Mouse (Mus musculus) heart, adult 11 months (tissue): ENCODE measurements around the gene Eml2.
A peak's percentile ranks its signal among the peaks of the same experiment; 100 is the strongest.

Source experiments
- DNase-seq: peaks from one replicate; pipeline ENCODE4 v3.0.0; 2022

Eml2 gene

GRCm38 (mm10) chr7:19175708-19176515 lies at the start of gene Eml2:
Gene Eml2, plus strand, starts transcription at chr7:19176421.
- DNase-seq, result peak; percentile 89

DNA sequence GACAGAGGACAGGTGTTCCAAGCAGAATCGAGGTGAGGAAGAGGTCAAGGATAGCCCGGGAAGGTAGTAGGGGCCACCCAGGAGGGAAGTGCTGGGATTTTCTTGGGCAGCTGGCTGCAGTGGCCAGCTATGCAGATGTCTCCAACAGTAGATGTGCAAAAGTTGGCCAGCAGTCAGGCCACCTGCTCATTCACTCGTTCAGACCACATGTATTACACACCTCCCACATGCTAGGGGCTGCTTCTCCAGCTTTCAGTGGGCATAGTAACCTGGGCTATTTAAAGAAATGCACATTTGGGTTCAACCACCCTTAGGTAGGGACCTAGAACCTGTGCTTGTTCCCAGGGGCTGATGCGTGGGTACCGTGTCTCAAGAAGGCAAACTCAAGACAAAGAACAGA lies 48.5 kb upstream of the Eml2 start:
- no peak for DNase-seq

DNA sequence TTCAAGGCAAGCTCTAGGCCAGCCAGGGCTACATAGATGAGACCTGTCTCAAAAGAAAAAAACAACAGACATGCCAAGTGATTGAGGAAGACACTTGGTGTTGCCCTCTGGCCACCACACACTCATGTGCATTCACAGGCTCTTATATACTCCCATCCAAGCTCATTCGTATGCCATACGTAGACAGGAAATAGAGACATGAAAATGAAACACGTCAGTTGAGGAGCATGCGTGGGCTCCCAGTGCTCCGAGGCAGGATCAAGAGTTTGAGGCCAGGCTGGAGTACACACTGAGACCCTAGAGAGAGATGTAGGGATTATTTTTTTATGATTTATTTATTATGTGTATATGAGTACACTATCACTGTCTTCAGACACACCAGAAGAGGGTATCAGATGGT lies 46.8 kb upstream of the Eml2 start:
- DNase-seq, result no peak

GRCm38 (mm10) chr7:19130657-19131056 lies 45.6 kb upstream of the Eml2 start:
- DNase-seq, result no peak

DNA sequence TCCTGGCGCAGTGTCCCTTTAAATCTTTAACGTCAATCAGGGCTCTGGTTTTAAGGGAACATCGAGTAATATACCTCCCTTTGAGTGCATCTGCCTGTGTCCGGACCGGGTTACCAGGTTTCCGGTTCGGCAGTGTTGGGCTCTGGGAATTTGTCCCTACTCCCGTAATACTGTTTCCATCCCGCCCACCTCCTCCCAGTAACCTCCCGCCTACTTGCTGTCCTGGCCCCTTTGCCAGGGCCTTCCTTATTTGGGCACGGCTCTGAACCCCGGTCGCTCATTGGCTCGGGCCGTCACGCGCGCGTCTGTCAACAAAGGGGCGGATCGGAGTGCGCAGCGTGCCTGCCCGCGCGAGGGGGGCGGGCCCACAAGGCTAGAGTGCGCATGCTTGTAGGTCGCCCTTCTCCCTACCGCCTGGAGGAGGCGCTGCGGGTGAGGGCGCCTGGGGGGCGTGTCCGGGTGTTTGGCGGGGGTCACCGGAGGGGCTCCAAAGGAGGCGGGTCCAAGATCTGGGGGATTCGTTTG lies 44.8 kb upstream of the Eml2 start:
- DNase-seq, result peak; percentile 100

DNA sequence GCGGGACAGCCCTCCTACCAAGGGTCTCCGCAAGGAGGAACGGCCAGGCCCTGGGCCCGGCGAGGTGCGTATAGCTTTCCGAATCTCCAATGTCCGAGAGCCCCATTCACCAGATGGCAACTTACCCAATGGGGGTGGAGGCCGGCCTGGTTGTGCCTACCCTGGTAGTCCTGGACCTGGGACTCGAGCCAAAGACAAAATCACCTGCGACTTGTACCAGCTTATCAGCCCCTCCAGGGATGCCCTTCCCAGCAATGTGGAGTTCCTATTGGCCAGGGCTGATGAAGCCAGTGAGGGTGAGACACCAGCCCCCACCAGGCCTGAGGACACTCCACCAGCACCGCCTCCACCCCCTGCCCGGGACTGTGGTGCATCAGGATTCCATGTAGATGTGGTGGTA lies 40.1 kb upstream of the Eml2 start:
- peak; percentile 92 for DNase-seq

DNA sequence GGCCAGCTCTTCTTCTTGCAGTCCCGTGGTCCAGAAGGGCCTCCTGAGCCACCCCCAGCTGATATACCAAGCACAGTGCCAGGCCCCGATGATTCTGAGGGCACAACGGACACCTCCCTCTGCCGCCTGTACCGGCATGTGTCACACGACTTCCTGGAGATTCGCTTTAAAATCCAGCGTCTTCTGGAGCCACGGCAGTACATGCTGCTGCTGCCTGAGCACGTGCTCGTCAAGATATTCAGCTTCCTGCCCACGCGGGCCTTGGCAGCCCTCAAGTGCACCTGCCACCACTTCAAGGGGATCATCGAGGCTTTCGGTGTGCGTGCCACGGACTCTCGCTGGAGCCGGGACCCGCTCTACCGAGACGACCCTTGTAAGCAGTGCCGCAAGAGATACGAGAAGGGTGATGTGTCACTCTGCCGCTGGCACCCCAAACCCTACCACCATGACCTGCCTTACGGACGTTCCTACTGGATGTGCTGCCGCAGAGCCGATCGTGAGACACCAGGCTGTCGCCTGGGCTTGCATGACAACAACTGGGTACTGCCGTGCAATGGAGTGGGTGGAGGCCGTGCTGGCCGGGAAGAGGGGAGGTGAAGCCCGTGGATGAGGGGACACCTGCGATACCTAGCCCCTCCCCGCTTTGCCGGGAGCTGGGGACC lies 39.4 kb upstream of the Eml2 start:
- peak; percentile 94 for DNase-seq

- peak; percentile 90 for DNase-seq
Measured at GRCm38 (mm10) chr7:19137380-19137779, 38.8 kb upstream of the Eml2 start.

GRCm38 (mm10) chr7:19146793-19147192 lies 29.4 kb upstream of the Eml2 start:
- peak; percentile 91 for DNase-seq

DNA sequence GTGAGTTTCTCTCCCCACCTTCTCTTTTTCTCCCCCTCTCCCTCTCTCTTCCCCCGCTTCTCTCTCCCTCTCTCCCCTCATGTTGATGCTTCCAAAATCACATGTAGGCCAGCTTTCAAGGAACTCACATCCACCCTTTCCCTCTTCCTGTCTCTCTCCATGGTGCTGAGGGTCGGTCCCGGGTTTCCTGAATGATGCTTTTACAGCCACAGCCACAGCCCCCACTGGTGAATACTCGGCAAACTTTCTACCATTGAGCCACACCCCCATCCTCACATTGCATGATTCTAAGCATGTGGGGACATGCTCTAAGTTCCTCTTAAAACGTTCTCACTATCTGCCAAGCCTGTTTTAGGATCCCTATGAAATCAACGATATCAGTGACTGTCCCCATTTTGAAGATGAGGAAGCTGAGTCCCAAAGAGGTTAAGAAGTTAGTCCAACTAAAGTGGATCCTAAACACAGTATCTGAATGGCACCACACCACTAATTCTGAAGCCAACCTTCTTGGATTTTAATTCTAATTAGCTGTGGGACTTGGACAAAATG lies 28.6 kb upstream of the Eml2 start:
- DNase-seq, result no peak

GRCm38 (mm10) chr7:19148180-19148874 lies 27.9 kb upstream of the Eml2 start:
- DNase-seq, result peak; percentile 87

DNA sequence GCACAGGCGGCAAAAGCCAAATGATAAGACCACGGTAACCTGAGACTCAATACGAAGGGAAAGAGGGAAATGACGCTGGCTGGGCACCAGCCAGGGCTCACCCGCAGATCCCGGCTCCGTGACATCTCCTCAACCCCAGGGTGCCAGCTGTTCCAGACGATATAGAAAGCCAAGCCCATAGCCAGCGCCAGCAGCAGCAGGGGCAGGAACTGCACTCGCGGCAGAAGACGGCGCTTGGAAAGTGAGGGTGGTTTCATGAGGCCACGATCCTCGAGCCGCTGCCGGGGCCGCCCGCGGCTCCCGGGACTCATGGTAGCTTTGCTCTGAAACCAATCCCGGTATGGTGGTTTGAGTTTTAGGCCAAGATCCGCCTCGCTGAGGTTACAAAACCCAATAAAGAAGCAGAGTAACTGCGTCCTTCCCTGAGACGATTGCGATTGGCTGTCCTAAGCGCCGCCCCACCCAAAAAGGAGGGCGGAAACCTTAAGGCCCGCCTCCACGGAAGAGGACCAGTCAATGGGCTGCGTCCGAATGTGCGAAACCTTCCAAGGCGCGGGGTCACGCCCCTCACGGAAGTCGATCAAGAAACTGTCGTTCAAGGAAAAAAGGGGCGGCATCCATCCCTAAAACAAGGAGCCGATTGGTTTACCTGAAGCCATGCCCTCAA lies 27.2 kb upstream of the Eml2 start, which contains the start of gene Qpctl:
Qpctl (minus strand) TSS at position 417 of the 667 bp plus-strand sequence.
- peak; percentile 100 for DNase-seq

GRCm38 (mm10) chr7:19149626-19150025 lies 26.6 kb upstream of the Eml2 start, which contains the start of gene Snrpd2:
Gene Snrpd2, plus strand, starts transcription at chr7:19149722.
- DNase-seq, result peak; percentile 99

DNA sequence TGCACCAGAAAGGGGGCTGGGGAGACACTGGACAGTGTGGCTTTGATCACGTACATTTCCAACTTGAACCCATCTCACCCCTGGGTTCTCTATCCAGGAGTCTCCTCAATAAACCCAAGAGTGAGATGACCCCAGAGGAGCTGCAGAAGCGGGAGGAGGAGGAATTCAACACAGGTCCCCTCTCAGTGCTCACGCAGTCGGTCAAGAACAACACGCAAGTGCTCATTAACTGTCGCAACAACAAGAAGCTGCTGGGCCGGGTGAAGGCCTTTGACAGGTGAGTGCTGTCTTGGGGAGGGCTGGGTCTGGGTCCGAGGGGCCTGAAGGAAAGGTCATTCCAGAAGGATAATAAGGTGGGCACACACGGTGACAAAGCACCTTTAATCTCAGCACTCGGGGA lies 25.1 kb upstream of the Eml2 start:
- peak; percentile 92 for DNase-seq

GRCm38 (mm10) chr7:19154796-19155195 lies 21.4 kb upstream of the Eml2 start:
- DNase-seq, result peak; percentile 82

DNA sequence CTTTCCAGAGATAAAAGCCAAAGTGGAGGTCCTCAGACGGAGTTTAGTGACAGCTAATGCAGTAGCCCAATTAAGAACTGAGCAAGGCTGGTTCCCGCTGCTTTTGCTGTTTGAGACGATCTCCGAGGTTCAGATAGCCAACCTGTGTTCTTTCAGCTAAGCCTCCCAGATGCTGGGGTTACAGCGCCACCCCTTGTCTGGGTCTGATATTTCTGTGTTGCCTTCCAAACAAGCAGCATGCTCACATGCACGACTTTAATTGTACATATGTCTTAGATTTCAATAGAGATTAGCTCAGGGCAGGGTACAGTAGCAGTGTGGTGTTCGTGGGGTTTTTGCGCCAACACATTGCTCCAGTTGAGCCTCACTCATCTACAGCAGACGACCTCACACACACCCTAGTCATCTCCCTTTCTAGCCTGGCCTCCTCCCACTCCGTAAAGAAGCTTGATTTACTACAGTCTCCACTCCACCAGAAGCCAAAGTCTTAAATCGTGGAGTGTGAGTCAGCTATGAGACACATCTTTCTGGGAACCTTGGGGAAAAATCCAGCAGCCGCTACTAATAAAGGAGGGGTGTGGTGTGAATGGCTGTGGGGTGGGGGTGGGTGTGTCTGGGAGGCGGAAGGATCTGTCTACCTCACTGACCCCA lies 20.3 kb upstream of the Eml2 start:
- DNase-seq, result no peak

DNA sequence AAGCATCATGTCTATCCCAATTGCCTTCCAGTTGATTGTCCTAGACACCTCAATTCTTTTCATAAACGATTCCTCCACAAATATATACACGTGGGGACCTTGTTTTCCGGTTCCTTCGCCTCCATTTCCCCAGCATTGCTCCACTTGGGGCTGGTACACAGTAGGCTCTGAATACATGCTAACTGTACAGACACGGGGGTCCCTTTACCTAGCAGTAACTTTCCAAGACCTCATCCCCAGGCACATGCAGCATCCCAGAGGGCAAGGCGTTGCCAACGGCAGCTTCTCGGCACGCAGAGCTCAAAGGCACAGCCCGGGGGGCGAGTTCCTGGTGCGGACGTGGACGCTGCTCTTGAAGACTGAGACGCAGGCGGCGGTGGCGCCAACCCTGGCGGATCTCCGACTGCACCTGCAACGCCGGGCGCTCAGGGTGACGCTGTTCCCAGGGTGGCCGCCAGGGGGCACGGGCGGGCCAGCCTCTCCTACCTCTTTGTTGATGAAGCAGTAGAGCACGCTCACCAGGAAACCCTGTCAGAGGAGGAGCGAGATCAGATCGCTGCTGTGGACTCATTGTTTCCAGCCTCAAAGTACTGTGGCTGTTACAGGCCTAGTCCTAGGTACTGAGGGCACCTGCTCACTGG lies 18.9 kb upstream of the Eml2 start:
- DNase-seq, result peak; percentile 98

- peak; percentile 79 for DNase-seq
Measured at GRCm38 (mm10) chr7:19158601-19159000, 17.6 kb upstream of the Eml2 start.

- DNase-seq, result peak; percentile 90
Measured at GRCm38 (mm10) chr7:19159411-19159810, 16.8 kb upstream of the Eml2 start.

DNA sequence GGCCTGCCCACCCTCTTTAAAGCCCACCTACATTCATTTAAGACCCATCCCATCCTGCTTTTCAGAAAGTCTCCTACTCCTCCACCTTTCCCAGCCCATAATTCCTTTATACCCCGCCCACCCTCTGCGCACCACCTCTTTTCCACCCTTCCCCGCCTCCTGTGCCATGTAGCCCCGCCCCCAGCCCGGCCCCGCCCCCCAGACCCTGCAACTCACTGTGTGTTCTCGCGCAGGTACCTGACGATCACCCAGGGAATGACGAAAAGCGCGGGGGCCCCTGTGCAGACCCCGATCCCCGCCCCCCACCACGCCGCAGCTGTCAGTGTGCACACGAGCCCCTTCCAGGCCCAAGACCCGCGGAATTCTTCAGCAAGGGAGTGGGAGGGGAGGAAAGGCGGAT lies 16.1 kb upstream of the Eml2 start:
- DNase-seq, result no peak

DNA sequence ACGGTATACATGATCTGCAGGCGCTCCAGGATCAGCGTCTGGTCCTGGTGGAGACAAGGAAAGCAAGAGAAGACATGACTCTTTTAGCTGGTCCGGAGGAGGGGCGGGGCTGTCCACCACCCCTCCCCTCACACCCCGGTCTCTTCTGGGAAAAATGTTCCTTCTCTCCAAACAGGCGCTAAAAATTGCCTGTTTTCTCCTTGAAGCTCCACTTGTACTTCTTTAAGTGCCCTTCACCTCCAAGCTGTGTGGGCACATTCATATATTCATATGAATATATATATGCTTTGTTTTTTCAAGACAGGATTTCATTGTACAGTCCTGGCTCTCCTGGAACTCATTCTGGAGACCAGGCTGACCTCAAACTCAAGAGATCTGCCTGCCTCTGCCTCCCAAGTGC lies 13.3 kb upstream of the Eml2 start:
- no peak for DNase-seq
